Mouse (Mus musculus) testis, adult 10 weeks (tissue): ENCODE results near the gene Chrna1. TPM values are rescaled to one million over a fixed set of nuclear protein-coding genes. Genes with fewer than 3 reads are reported as not detected.

Experiments used
- polyA plus RNA-seq: library from polyadenylated mRNA; stranded (reverse); fragments of 350-450 nt; fragmentation: Illumina TruSeq; extraction: RNeasy Lipid Tissue Mini Kit (QIAGEN cat#74804); gene quantifications from one replicate; pipeline ENCODE4 v1.2.3, GENCODE M21; 2014; ENCODE audit warnings: low read depth, low replicate concordance

Gene Chrna1
- 0.06 TPM for polyA plus RNA-seq

DNA sequence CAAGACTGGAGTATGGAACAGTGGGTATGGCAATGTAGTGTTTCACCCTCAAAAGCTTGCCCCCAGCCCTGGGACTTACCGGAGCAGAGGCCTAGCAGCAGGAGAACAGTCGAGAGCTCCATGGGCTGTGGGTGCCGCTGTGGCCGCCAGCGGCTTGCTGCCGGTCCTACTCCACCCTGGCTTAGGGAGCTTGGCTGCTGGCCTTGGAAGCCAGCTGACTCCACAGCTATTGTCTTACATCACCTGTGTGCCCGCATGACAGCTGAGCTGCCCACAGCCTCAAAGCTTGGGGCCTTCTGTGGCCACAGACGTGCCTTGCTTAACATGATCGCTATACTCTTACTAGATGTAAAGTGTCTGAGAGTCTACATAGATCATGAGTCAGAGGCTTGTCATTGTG, at the start of gene Chrna1:
TSS of gene Chrna1 (minus strand) at position 173 of the 400 bp plus-strand sequence.

GRCm38 (mm10) chr2:73529356-73530330, 50.5 kb downstream of the Chrna1 start, which contains the start of gene Wipf1:
Wipf1 (minus strand) TSS chr2:73529734.

Other genes starting within 250 kb of the Chrna1 start
- 1.9 TPM for gene Gpr155, start 193.8 kb downstream of the Chrna1 start, polyA plus RNA-seq
- gene Wipf1, start 50.6 kb downstream of the Chrna1 start, polyA plus RNA-seq: 1.2 TPM
- gene Chn1, start 195.0 kb upstream of the Chrna1 start, polyA plus RNA-seq: 101 TPM